Mouse (Mus musculus): ENCODE data around the gene Tfap2b. TPM values are rescaled to one million over a fixed set of nuclear protein-coding genes. Genes with fewer than 3 reads are reported as not detected.

The Tfap2b gene
- polyA plus RNA-seq, 1 experiment from 2014 or later: 55.7 TPM

- Histone ChIP-seq H3K27ac (no peak overlapping the region), H3K4me1 (peaks cover 12% of the 10 kb centered on the region), H3K27me3 (peaks cover 87% of the 10 kb centered on the region), H3K36me3 (no peaks in the 10 kb centered on the region), H3K9me3 (replicated peaks) (no peaks in the 10 kb centered on the region), H3K4me2 (no peak overlapping the region), H3K9ac (no peak overlapping the region), H3K4me3 (replicated peaks) (no peak overlapping the region)
- WGBS: 4% methylated on average over 31 of the region's 31 CpGs
- ATAC-seq (replicated peaks; ENCODE audit: low FRiP score): peak; percentile 38; the same call in 1 of the 2 replicates
Observed at GRCm38 (mm10) chr1:19234432-19235205, 25.9 kb downstream of the Tfap2b start.

- H3K4me2 ChIP-seq: no peak overlapping the region
- no peaks in the 10 kb centered on the region for H3K9me3 ChIP-seq (replicated peaks)
- no peak overlapping the region for H3K4me3 ChIP-seq (replicated peaks)
- WGBS: 8% methylated on average over 5 of the region's 5 CpGs
- no peak for ATAC-seq (replicated peaks; ENCODE audit: low FRiP score)
- H3K9ac ChIP-seq: no peak overlapping the region
- H3K27me3 ChIP-seq: peaks cover 89% of the 10 kb centered on the region
- H3K36me3 ChIP-seq: no peaks in the 10 kb centered on the region
- no peak overlapping the region for H3K27ac ChIP-seq
- peaks cover 22% of the 10 kb centered on the region for H3K4me1 ChIP-seq
Observed at GRCm38 (mm10) chr1:19236051-19236450, 27.3 kb downstream of the Tfap2b start.

DNA sequence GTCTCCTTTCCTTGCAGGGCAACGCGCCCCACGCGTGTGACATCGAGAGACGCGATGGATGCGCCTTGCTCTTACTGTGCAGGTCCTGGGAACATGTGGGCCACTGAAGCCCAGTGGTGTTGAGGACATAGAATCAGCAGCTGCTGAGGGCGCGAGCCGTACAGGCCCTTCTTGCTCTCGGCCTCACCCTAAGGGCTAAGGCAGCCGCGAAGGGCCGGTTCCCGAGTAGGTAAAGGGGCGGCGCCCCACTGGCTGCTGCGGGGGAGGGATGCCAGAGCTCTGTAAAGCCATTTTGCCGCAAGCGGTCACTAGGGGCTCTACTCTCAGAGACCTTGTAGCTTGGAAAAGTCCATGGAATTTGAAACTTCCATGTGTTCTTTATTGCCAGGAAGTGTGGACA, 27.9 kb downstream of the Tfap2b start:
- H3K27ac ChIP-seq: no peak overlapping the region
- H3K36me3 ChIP-seq: no peaks in the 10 kb centered on the region
- H3K27me3 ChIP-seq: peaks cover 89% of the 10 kb centered on the region
- peaks cover 23% of the 10 kb centered on the region for H3K4me1 ChIP-seq
- WGBS: 3% methylated on average over 21 of the region's 21 CpGs
- no peak overlapping the region for H3K4me3 ChIP-seq (replicated peaks)
- no peaks in the 10 kb centered on the region for H3K9me3 ChIP-seq (replicated peaks)
- peak; percentile 27; the same call in 1 of the 2 replicates for ATAC-seq (replicated peaks; ENCODE audit: low FRiP score)
- H3K4me2 ChIP-seq: no peak overlapping the region; the same call in 1 of the 2 replicates
- no peak overlapping the region for H3K9ac ChIP-seq

DNA sequence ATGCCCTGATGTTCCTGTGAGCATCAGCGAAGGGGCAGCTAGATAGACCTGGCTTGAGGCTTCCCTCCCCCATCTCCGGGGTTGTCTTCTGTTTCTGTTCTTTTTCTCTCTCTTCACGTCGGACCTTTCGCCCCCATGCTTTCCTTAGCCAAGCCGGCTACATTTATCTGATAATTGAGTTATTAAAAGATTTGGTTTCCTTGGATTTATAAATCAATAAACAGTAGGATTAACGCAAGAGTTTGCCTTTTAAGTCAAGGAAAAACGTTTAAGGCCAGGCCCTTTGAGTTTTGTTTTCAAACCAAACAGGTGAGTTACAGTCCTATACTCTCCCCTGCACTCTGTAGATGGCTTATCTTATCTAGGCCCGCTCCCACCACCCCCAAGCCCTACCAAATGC, 28.3 kb downstream of the Tfap2b start:
- 7% methylated on average over 9 of the region's 9 CpGs for WGBS
- Histone ChIP-seq H3K27me3 (peaks cover 89% of the 10 kb centered on the region), H3K4me3 (replicated peaks) (no peak overlapping the region), H3K27ac (no peak overlapping the region), H3K36me3 (no peaks in the 10 kb centered on the region), H3K4me2 (no peak overlapping the region), H3K9ac (no peak overlapping the region), H3K4me1 (peaks cover 23% of the 10 kb centered on the region), H3K9me3 (replicated peaks) (no peaks in the 10 kb centered on the region)
- no peak for ATAC-seq (replicated peaks; ENCODE audit: low FRiP score)

- 12% methylated on average over 8 of the region's 8 CpGs for WGBS
- Histone ChIP-seq H3K9ac (no peak overlapping the region), H3K4me1 (peaks cover 23% of the 10 kb centered on the region), H3K4me2 (no peak overlapping the region), H3K27ac (no peak overlapping the region), H3K27me3 (peaks cover 89% of the 10 kb centered on the region), H3K4me3 (replicated peaks) (no peak overlapping the region), H3K9me3 (replicated peaks) (no peaks in the 10 kb centered on the region), H3K36me3 (no peaks in the 10 kb centered on the region)
- no peak for ATAC-seq (replicated peaks; ENCODE audit: low FRiP score)
Observed at GRCm38 (mm10) chr1:19237721-19238410, 29.2 kb downstream of the Tfap2b start.

DNA sequence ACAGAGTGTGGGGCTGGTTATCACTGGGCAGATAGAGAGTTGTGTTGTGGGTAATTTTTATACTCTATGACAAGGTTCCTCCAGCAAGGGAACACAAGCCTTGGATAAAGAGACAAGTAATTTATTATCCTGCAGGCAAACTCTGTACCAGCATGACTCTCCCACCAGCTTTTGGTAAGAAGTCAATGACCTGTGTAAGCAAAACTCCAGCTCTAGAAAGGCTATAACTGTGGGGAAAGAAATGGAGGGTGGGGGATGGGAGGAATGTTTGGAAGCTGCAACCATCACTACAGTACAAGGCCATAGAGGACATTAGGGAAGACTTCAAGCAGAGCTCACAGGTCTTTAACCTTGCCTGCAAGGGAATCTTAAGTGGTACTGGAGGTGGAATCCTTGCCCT, 31.3 kb downstream of the Tfap2b start:
- no peak overlapping the region for H3K9ac ChIP-seq
- peaks cover 21% of the 10 kb centered on the region; the same call in 1 of the 2 replicates for H3K4me1 ChIP-seq
- no peaks in the 10 kb centered on the region for H3K36me3 ChIP-seq
- H3K4me3 ChIP-seq (replicated peaks): no peak overlapping the region
- H3K9me3 ChIP-seq (replicated peaks): no peaks in the 10 kb centered on the region
- peaks cover 93% of the 10 kb centered on the region for H3K27me3 ChIP-seq
- peak overlapping the region; percentile 60 for H3K4me2 ChIP-seq
- H3K27ac ChIP-seq: 0 out of 2 replicates have a peak overlapping the region, but pooled peaks have one; percentile 32
- no peak; the same call in 1 of the 2 replicates for ATAC-seq (replicated peaks; ENCODE audit: low FRiP score)

DNA sequence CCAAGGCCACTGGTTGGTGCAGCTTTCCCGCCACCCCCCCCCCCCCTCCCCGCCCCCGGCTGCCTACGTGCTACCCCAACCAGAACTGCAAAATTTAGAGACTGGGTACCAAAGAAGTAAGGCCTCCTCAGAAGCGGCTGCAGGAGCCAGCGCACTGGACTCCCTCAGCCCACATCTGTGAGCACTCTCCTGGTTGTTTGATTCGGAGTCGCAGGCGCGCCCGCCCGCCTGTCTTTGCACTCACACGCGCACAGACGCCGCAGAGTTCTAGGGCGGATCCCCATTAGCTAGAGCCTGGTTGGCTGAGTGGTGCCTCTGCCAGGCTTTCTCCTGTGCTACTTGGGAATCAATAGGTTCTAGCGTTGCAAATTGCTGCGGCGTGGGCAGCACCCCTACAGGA, 32.6 kb downstream of the Tfap2b start:
- ATAC-seq (replicated peaks; ENCODE audit: low FRiP score): peak; percentile 57
- Histone ChIP-seq H3K27me3 (peaks cover 87% of the 10 kb centered on the region), H3K4me1 (peaks cover 21% of the 10 kb centered on the region; the same call in 1 of the 2 replicates), H3K36me3 (no peaks in the 10 kb centered on the region), H3K4me3 (replicated peaks) (peak overlapping the region; percentile 33), H3K4me2 (peak overlapping the region; percentile 60), H3K9me3 (replicated peaks) (no peaks in the 10 kb centered on the region), H3K9ac (peak overlapping the region; percentile 18; the same call in 1 of the 2 replicates), H3K27ac (0 out of 2 replicates have a peak overlapping the region, but pooled peaks have one; percentile 52)
- WGBS: 1% methylated on average over 20 of the region's 20 CpGs

- Histone ChIP-seq H3K27ac (0 out of 2 replicates have a peak overlapping the region, but pooled peaks have one; percentile 52), H3K4me2 (peak overlapping the region; percentile 60), H3K36me3 (no peaks in the 10 kb centered on the region), H3K9ac (no peak overlapping the region), H3K4me3 (replicated peaks) (peak overlapping the region; percentile 33; the same call in 1 of the 2 replicates), H3K9me3 (replicated peaks) (no peaks in the 10 kb centered on the region), H3K4me1 (peaks cover 16% of the 10 kb centered on the region; the same call in 1 of the 2 replicates), H3K27me3 (peaks cover 86% of the 10 kb centered on the region)
- WGBS: 4% methylated on average over 8 of the region's 8 CpGs
- peak; percentile 59 for ATAC-seq (replicated peaks; ENCODE audit: low FRiP score)
Observed at GRCm38 (mm10) chr1:19242021-19242420, 33.3 kb downstream of the Tfap2b start.

DNA sequence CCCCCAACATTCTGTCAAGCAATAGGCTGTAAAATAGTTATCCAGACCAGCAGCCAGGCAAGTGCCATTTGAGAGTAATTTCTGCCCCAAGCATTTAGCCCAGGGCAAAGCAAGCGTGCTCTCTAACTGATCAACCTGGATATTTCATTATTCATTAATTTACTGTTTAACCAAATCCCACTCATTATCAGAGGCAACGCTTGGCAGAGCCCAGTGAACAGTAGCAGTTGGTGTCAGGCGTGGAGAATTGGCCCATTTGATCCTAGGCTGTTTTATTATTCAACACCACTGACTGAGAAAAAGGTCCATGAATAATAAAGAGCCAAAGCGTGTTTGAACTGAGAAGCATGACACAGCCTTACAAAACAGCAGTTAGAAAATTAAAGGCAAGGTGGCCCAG, 36.3 kb downstream of the Tfap2b start:
- 15% methylated on average over 4 of the region's 4 CpGs for whole genome bisulfite sequencing
- peak; percentile 71 for ATAC-seq (replicated peaks; ENCODE audit: low FRiP score)

DNA sequence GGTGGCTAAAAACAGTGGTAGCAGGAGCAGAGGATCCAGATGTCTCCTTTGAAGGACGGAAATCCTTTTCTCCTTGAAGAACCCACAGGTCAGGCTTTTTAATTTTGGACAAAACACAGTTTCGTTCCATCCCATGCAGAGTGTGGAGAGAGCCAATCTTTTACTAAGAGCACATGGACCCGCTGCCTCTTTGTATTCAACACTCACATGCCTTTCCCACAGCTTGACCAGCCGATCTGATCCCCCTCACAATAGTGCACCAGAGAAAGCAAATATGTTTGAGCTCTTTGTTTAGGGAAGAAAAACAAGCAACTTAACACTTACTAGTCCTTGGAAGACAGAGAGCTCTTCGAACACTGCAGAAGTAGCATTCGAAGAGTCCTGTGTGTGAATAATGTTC, 42.6 kb downstream of the Tfap2b start:
- Histone ChIP-seq H3K27ac (no peak overlapping the region), H3K4me2 (no peak overlapping the region), H3K36me3 (no peaks in the 10 kb centered on the region), H3K9ac (no peak overlapping the region), H3K4me1 (no peaks in the 10 kb centered on the region), H3K4me3 (replicated peaks) (no peak overlapping the region), H3K27me3 (peaks cover 16% of the 10 kb centered on the region), H3K9me3 (replicated peaks) (no peaks in the 10 kb centered on the region)
- ATAC-seq (replicated peaks; ENCODE audit: low FRiP score): no peak
- WGBS: 81% methylated on average over 6 of the region's 6 CpGs

More for the DNA sequence above, 36.3 kb downstream of the Tfap2b start:
- H3K4me1 ChIP-seq: peaks cover 14% of the 10 kb centered on the region; the same call in 1 of the 2 replicates
- no peak overlapping the region for H3K4me2 ChIP-seq
- H3K4me3 ChIP-seq (replicated peaks): no peak overlapping the region
- no peaks in the 10 kb centered on the region for H3K36me3 ChIP-seq
- no peaks in the 10 kb centered on the region for H3K9me3 ChIP-seq (replicated peaks)
- peaks cover 73% of the 10 kb centered on the region for H3K27me3 ChIP-seq
- H3K9ac ChIP-seq: no peak overlapping the region
- no peak overlapping the region for H3K27ac ChIP-seq

DNA sequence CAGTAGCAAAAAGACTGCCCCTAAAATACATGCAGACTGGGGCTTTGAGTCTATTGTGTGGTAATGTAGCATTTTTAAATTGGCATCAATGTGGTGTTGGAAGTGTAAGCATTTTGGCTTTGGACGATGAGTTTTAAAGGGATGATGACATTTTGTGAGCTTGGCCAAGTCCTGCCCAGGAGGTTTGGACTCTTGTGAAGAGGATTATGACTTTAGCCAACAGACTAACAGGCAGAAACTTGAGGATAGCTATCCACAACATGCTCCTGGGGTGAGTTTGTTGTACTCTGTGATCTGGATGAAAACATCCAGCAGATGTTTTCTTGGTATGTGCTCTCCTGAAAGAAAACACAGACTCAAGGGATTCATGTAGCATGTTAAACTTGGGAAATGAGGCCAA, 60.9 kb downstream of the Tfap2b start:
- WGBS: 78% methylated on average over 1 of the region's 1 CpGs
- Histone ChIP-seq H3K36me3 (no peaks in the 10 kb centered on the region), H3K9ac (no peak overlapping the region), H3K4me1 (no peaks in the 10 kb centered on the region), H3K9me3 (replicated peaks) (no peaks in the 10 kb centered on the region), H3K4me2 (no peak overlapping the region), H3K27ac (no peak overlapping the region), H3K4me3 (replicated peaks) (no peak overlapping the region), H3K27me3 (no peaks in the 10 kb centered on the region)
- no peak for ATAC-seq (replicated peaks; ENCODE audit: low FRiP score)
